Mouse (Mus musculus) olfactory bulb, adult 2 months (tissue): Measurements from ENCODE around the gene Lbx1.

ENCODE experiments used
- CTCF ChIP-seq: fragments of 200-500 bp; IDR thresholded peaks from 2 replicates; pipeline ENCODE4 v1.5.1; 2012; ENCODE audit warnings: low read depth, mild to moderate bottlenecking, low read length, moderate library complexity; ENCODE audit not compliant: insufficient read depth
- POLR2A ChIP-seq: fragments of 200-500 bp; IDR thresholded peaks from 2 replicates; pipeline ENCODE4 v1.6.1; 2012; ENCODE audit warnings: mild to moderate bottlenecking, low read depth, low read length, moderate library complexity; ENCODE audit not compliant: insufficient read depth

- no peak for TF ChIP-seq CTCF
- TF ChIP-seq POLR2A, result no peak
These were observed 14.2 kb downstream of the Lbx1 start for GRCm38 (mm10) chr19:45221458-45221783.
